Mouse (Mus musculus): ENCODE results near the gene Prkn. TPM values are rescaled to one million over a fixed set of nuclear protein-coding genes. Genes with fewer than 3 reads are reported as not detected.

Prkn gene
- polyA plus RNA-seq, 1 experiment from 2014 or later = 0.96 TPM

DNA sequence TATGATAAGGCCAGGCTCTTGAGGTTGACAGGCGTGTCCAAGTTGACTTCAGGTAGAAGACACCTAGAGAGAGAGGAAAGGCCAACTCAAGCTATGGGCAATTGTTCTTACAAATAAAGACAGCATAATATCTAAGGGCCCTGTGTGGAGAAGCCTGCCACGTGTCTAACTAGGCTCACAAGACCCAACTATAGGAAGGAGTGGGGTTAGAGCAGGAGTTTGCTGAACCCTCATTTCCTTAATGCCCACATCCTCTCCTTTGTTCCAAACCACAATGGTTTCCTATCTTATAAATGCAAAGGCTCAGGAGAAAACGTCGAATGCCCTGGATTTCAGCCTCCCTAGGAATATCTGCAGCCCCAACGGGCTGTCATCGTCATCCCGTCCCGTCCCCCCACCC is 1120.3 kb downstream of the Prkn start:
- Histone ChIP-seq H3K9ac (ENCODE audit: low read depth, low read length) (no peak overlapping the region), H3K4me2 (replicated peaks; ENCODE audit: low read depth) (no peak overlapping the region), H3K4me3 (ENCODE audit: low read depth, low read length) (no peak overlapping the region), H3K27me3 (replicated peaks; ENCODE audit: control insufficient read depth, insufficient read depth, low read length) (no peaks in the 10 kb centered on the region), H3K9me3 (ENCODE audit: control insufficient read depth) (no peaks in the 10 kb centered on the region), H3K4me1 (replicated peaks; ENCODE audit: control insufficient read depth, insufficient read depth, low read length) (no peaks in the 10 kb centered on the region; the same call in 1 of the 2 replicates), H3K27ac (ENCODE audit: low read depth, low read length) (no peak overlapping the region), H3K36me3 (ENCODE audit: control insufficient read depth, insufficient read depth) (no peaks in the 10 kb centered on the region)
- ATAC-seq = no peak
- 87% methylated on average over 8 of the region's 8 CpGs for WGBS
- no peak for TF ChIP-seq CTCF (IDR thresholded peaks at IDR 0.05; ENCODE audit: low read depth)

DNA sequence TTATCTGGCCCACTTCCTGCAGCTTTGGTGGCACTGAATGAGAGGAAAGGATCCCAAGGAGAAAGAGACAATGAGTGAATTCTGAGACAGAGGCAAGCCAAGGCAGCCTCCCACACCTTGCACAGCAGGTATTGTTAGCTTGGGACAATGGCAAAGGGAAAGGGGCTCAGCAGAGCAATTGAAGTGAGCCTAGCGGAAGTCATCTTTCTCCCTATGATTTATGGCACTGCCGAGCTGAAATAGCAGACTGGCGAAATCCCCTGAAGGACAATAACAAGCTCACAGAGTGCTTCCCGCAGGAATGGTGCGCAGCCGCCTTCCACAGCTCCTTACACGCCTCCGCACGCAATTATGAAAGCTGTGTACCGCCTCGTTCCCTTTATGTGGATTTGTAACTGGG is 1122.6 kb downstream of the Prkn start:
- 21% methylated on average over 11 of the region's 11 CpGs for WGBS
- Histone ChIP-seq H3K9ac (ENCODE audit: low read depth, low read length) (no peak overlapping the region), H3K4me2 (replicated peaks; ENCODE audit: low read depth) (no peak overlapping the region), H3K4me3 (ENCODE audit: low read depth, low read length) (no peak overlapping the region), H3K4me1 (replicated peaks; ENCODE audit: control insufficient read depth, insufficient read depth, low read length) (no peaks in the 10 kb centered on the region; the same call in 1 of the 2 replicates), H3K9me3 (ENCODE audit: control insufficient read depth) (no peaks in the 10 kb centered on the region), H3K27me3 (replicated peaks; ENCODE audit: control insufficient read depth, insufficient read depth, low read length) (no peaks in the 10 kb centered on the region), H3K36me3 (ENCODE audit: control insufficient read depth, insufficient read depth) (no peaks in the 10 kb centered on the region), H3K27ac (ENCODE audit: low read depth, low read length) (no peak overlapping the region)
- TF ChIP-seq CTCF (IDR thresholded peaks at IDR 0.05; ENCODE audit: low read depth) = no peak
- no peak for ATAC-seq

GRCm38 (mm10) chr17:11970160-11970559 is 1130.0 kb downstream of the Prkn start:
- no peak overlapping the region for H3K4me3 ChIP-seq (ENCODE audit: low read depth, low read length)
- H3K9ac ChIP-seq (ENCODE audit: low read depth, low read length) = no peak overlapping the region
- 68% methylated on average over 1 of the region's 1 CpGs for WGBS
- no peak overlapping the region for H3K27ac ChIP-seq (ENCODE audit: low read depth, low read length)
- no peaks in the 10 kb centered on the region for H3K9me3 ChIP-seq (ENCODE audit: control insufficient read depth)
- H3K36me3 ChIP-seq (ENCODE audit: control insufficient read depth, insufficient read depth) = no peaks in the 10 kb centered on the region
- TF ChIP-seq CTCF (IDR thresholded peaks at IDR 0.05; ENCODE audit: low read depth) = no peak
- no peaks in the 10 kb centered on the region for H3K27me3 ChIP-seq (replicated peaks; ENCODE audit: control insufficient read depth, insufficient read depth, low read length)
- no peaks in the 10 kb centered on the region for H3K4me1 ChIP-seq (replicated peaks; ENCODE audit: control insufficient read depth, insufficient read depth, low read length)
- ATAC-seq = no peak
- H3K4me2 ChIP-seq (replicated peaks; ENCODE audit: low read depth) = no peak overlapping the region

- Histone ChIP-seq H3K9me3 (ENCODE audit: control insufficient read depth) (no peaks in the 10 kb centered on the region), H3K4me1 (replicated peaks; ENCODE audit: control insufficient read depth, insufficient read depth, low read length) (no peaks in the 10 kb centered on the region), H3K4me3 (ENCODE audit: low read depth, low read length) (no peak overlapping the region), H3K27me3 (replicated peaks; ENCODE audit: control insufficient read depth, insufficient read depth, low read length) (no peaks in the 10 kb centered on the region), H3K36me3 (ENCODE audit: control insufficient read depth, insufficient read depth) (no peaks in the 10 kb centered on the region), H3K4me2 (replicated peaks; ENCODE audit: low read depth) (no peak overlapping the region; the same call in 1 of the 2 replicates), H3K9ac (ENCODE audit: low read depth, low read length) (no peak overlapping the region), H3K27ac (ENCODE audit: low read depth, low read length) (no peak overlapping the region)
- ATAC-seq = no peak
- WGBS = 6% methylated on average over 9 of the region's 9 CpGs
- peak; percentile 65 for TF ChIP-seq CTCF (IDR thresholded peaks at IDR 0.05; ENCODE audit: low read depth)
These were observed 1132.4 kb downstream of the Prkn start for GRCm38 (mm10) chr17:11972550-11972949.

DNA sequence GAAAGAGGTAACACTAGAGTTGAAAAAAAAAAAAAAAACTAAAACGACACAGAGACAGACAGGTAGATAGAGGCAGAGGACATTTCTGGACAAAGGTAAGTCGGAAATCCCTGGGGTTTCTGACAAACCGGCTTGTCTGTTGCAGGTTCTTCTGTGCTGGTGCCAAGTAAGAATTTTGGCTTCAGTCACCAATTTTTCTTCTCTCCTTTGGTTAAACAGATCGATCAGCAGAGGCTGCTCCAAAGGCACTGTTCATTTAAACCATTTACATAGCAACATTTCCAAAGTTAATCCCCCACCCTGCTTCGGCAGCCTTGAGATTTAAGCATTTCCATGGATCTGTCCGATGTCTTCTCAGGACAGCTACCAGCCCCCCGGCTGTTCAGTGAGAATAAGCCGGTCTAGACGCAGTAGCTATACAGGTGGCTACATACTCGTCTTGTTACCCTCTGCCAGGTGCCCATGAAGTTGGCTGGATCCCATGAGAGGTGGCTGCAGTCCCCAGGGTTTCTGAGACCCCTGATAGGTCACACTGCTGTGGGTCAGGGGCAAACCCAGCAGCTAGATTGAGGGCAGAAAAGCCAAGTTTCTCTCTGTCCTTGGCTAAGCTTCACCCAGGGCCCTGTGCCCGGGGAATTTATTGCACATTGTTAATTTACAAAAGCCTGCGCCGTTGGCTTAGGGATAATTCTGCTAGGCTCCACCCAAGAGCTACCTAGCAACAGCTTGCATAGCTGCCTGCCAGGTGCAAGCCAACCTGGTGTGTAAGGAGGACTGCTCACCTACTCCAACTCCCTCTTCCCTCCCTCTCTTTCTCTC is 1133.0 kb downstream of the Prkn start:
- TF ChIP-seq CTCF (IDR thresholded peaks at IDR 0.05; ENCODE audit: low read depth) = no peak
- no peak overlapping the region for H3K4me3 ChIP-seq (ENCODE audit: low read depth, low read length)
- H3K4me2 ChIP-seq (replicated peaks; ENCODE audit: low read depth) = no peak overlapping the region
- H3K27me3 ChIP-seq (replicated peaks; ENCODE audit: control insufficient read depth, insufficient read depth, low read length) = no peaks in the 10 kb centered on the region
- H3K27ac ChIP-seq (ENCODE audit: low read depth, low read length) = no peak overlapping the region
- no peak overlapping the region for H3K9ac ChIP-seq (ENCODE audit: low read depth, low read length)
- no peaks in the 10 kb centered on the region for H3K4me1 ChIP-seq (replicated peaks; ENCODE audit: control insufficient read depth, insufficient read depth, low read length)
- H3K36me3 ChIP-seq (ENCODE audit: control insufficient read depth, insufficient read depth) = no peaks in the 10 kb centered on the region
- 32% methylated on average over 13 of the region's 13 CpGs for WGBS
- no peak for ATAC-seq
- H3K9me3 ChIP-seq (ENCODE audit: control insufficient read depth) = no peaks in the 10 kb centered on the region

- Histone ChIP-seq H3K4me3 (ENCODE audit: low read depth, low read length) (no peak overlapping the region), H3K9me3 (ENCODE audit: control insufficient read depth) (no peaks in the 10 kb centered on the region), H3K27me3 (replicated peaks; ENCODE audit: control insufficient read depth, insufficient read depth, low read length) (no peaks in the 10 kb centered on the region), H3K4me2 (replicated peaks; ENCODE audit: low read depth) (no peak overlapping the region), H3K4me1 (replicated peaks; ENCODE audit: control insufficient read depth, insufficient read depth, low read length) (no peaks in the 10 kb centered on the region), H3K9ac (ENCODE audit: low read depth, low read length) (no peak overlapping the region), H3K36me3 (ENCODE audit: control insufficient read depth, insufficient read depth) (no peaks in the 10 kb centered on the region), H3K27ac (ENCODE audit: low read depth, low read length) (no peak overlapping the region)
- peak; percentile 80 for TF ChIP-seq CTCF (IDR thresholded peaks at IDR 0.05; ENCODE audit: low read depth)
- WGBS = 38% methylated on average over 7 of the region's 7 CpGs
- no peak for ATAC-seq
These were observed 1135.0 kb downstream of the Prkn start for GRCm38 (mm10) chr17:11975062-11975607.
